Mouse (Mus musculus) embryonic stem cell, embryonic (primary cell): ENCODE measurements at regions not wholly inside any gene's neighbourhood (a gene's known extent, or its start where the extent isn't known, plus 50 kb on each side); places are given as distances from the start of the nearest gene placed in this dataset.

Experiments used
- CTCF ChIA-PET, 4 experiments: fragments of 300-600 bp in 2 of 4; fragments of 350-600 bp in 2 of 4; sonication (Branson Sonifier 250); formaldehyde crosslinking; loops; one replicate each; lab custom pipeline; 2022; ENCODE audit warnings: inconsistent platforms in 2 of 4; lab: Charles Lee
- POLR2A ChIA-PET, 4 experiments: fragments of 300-600 bp in 2 of 4; fragments of 350-600 bp in 2 of 4; sonication (Branson Sonifier 250); formaldehyde crosslinking; loops; one replicate each; lab custom pipeline; 2022; ENCODE audit warnings: antibody characterized with exemption in 4 of 4, inconsistent platforms in 1 of 4; lab: Charles Lee

GRCm38 (mm10) chr4:31826661-31827060, 137.2 kb upstream of the Map3k7 start:
- ChIA-PET POLR2A (interaction anchor here in 3 of 4 experiments (0.7 to 1.6 kb wide), 8 partner anchors 8 to 143 kb away, joined by 3 to 5 read pairs (median 4); no protein-coding TSS in a partner anchor), CTCF (interaction anchor here in 2 of 4 experiments (0.8 to 1.3 kb wide), 3 partner anchors 11 to 747 kb away, joined by 3 to 5 read pairs (median 3); no protein-coding TSS in a partner anchor)

GRCm38 (mm10) chr4:31827266-31827665, 136.6 kb upstream of the Map3k7 start:
- CTCF ChIA-PET = interaction anchor here (0.5 to 1.3 kb wide), 6 partner anchors 11 to 747 kb away, joined by 3 to 5 read pairs (median 3); no protein-coding TSS in a partner anchor
- POLR2A ChIA-PET = interaction anchor here in 3 of 4 experiments (0.7 to 1.6 kb wide), 9 partner anchors 8 to 144 kb away, joined by 3 to 5 read pairs (median 4); no protein-coding TSS in a partner anchor

- ChIA-PET CTCF (interaction anchor here in 1 of 4 experiments (0.7 kb wide), 1 partner anchor 227 kb away, joined by 3 read pairs; no protein-coding TSS in a partner anchor), POLR2A (no interaction called here)
Measured at GRCm38 (mm10) chr4:31830241-31830640, 133.7 kb upstream of the Map3k7 start.

GRCm38 (mm10) chr4:31831469-31831868, 132.4 kb upstream of the Map3k7 start:
- CTCF ChIA-PET = no interaction called here
- POLR2A ChIA-PET = no interaction called here

- POLR2A ChIA-PET = interaction anchor here in 1 of 4 experiments (1.0 kb wide), 1 partner anchor 9 kb away, joined by 3 read pairs; no protein-coding TSS in a partner anchor
- CTCF ChIA-PET = no interaction called here
Measured at GRCm38 (mm10) chr4:31833828-31834227, 130.1 kb upstream of the Map3k7 start.

- CTCF ChIA-PET = interaction anchor here in 1 of 4 experiments (0.6 kb wide), 1 partner anchor 19 kb away, joined by 4 read pairs; no protein-coding TSS in a partner anchor
- POLR2A ChIA-PET = interaction anchor here in 3 of 4 experiments (0.6 to 1.2 kb wide), 3 partner anchors 8 to 203 kb away, joined by 3 to 8 read pairs (median 3); no protein-coding TSS in a partner anchor
Measured at GRCm38 (mm10) chr4:31835051-31835450, 128.8 kb upstream of the Map3k7 start.

- CTCF ChIA-PET = interaction anchor here in 2 of 4 experiments (0.6 to 0.8 kb wide), 3 partner anchors 12 to 700 kb away, joined by 3 read pairs; no protein-coding TSS in a partner anchor
- POLR2A ChIA-PET = interaction anchor here in 3 of 4 experiments (0.6 to 1.2 kb wide), 3 partner anchors 12 to 76 kb away, joined by 3 to 5 read pairs (median 3); no protein-coding TSS in a partner anchor
Measured at GRCm38 (mm10) chr4:31838592-31838991, 125.3 kb upstream of the Map3k7 start.

- CTCF ChIA-PET = interaction anchor here in 2 of 4 experiments (0.6 to 1.4 kb wide), 3 partner anchors 19 to 25 kb away, joined by 3 to 5 read pairs (median 4); no protein-coding TSS in a partner anchor
Measured at GRCm38 (mm10) chr4:31849763-31850162, 114.1 kb upstream of the Map3k7 start.

GRCm38 (mm10) chr4:31851006-31851405, 112.9 kb upstream of the Map3k7 start:
- CTCF ChIA-PET = interaction anchor here in 2 of 4 experiments (0.6 to 1.5 kb wide), 5 partner anchors 12 to 1147 kb away, joined by 3 to 4 read pairs (median 3); no protein-coding TSS in a partner anchor
- POLR2A ChIA-PET = interaction anchor here in 1 of 4 experiments (0.6 kb wide), 1 partner anchor 22 kb away, joined by 3 read pairs; no protein-coding TSS in a partner anchor

More at GRCm38 (mm10) chr4:31849763-31850162, 114.1 kb upstream of the Map3k7 start:
- POLR2A ChIA-PET = interaction anchor here in 1 of 4 experiments (0.6 kb wide), 1 partner anchor 295 kb away, joined by 3 read pairs; no protein-coding TSS in a partner anchor

- CTCF ChIA-PET = interaction anchor here in 3 of 4 experiments (0.5 to 0.6 kb wide), 3 partner anchors 19 to 416 kb away, joined by 3 to 4 read pairs (median 4); no protein-coding TSS in a partner anchor
- POLR2A ChIA-PET = no interaction called here
Measured at GRCm38 (mm10) chr4:31853851-31854250, 110.0 kb upstream of the Map3k7 start.

GRCm38 (mm10) chr4:31860389-31860788, 103.5 kb upstream of the Map3k7 start:
- ChIA-PET CTCF (no interaction called here), POLR2A (no interaction called here)

GRCm38 (mm10) chr4:31861172-31861571, 102.7 kb upstream of the Map3k7 start:
- CTCF ChIA-PET = no interaction called here
- POLR2A ChIA-PET = no interaction called here

GRCm38 (mm10) chr4:31872985-31873983, 90.6 kb upstream of the Map3k7 start:
- ChIA-PET POLR2A (interaction anchor here in 1 of 4 experiments (0.7 kb wide), 1 partner anchor 22 kb away, joined by 3 read pairs; no protein-coding TSS in a partner anchor), CTCF (interaction anchor here in 1 of 4 experiments (1.1 kb wide), 1 partner anchor 22 kb away, joined by 3 read pairs; no protein-coding TSS in a partner anchor)

GRCm38 (mm10) chr4:31877389-31877788, 86.5 kb upstream of the Map3k7 start:
- ChIA-PET POLR2A (no interaction called here), CTCF (no interaction called here)

GRCm38 (mm10) chr4:31878493-31879191, 85.3 kb upstream of the Map3k7 start:
- POLR2A ChIA-PET = no interaction called here

GRCm38 (mm10) chr4:31879192-31879585, 84.7 kb upstream of the Map3k7 start:
- CTCF ChIA-PET = interaction anchor here in 1 of 4 experiments (0.6 kb wide), 1 partner anchor 977 kb away, joined by 3 read pairs; no protein-coding TSS in a partner anchor
- POLR2A ChIA-PET = no interaction called here

More at GRCm38 (mm10) chr4:31878493-31879191, 85.3 kb upstream of the Map3k7 start:
- CTCF ChIA-PET = interaction anchor here in 1 of 4 experiments (0.6 kb wide), 1 partner anchor 977 kb away, joined by 3 read pairs; no protein-coding TSS in a partner anchor

- CTCF ChIA-PET = no interaction called here
- POLR2A ChIA-PET = interaction anchor here in 1 of 4 experiments (1.0 kb wide), 1 partner anchor 21 kb away, joined by 3 read pairs; no protein-coding TSS in a partner anchor
Measured at GRCm38 (mm10) chr4:31880213-31880612, 83.7 kb upstream of the Map3k7 start.

GRCm38 (mm10) chr4:31889673-31890072, 74.2 kb upstream of the Map3k7 start:
- POLR2A ChIA-PET = no interaction called here
- CTCF ChIA-PET = no interaction called here
